Mouse (Mus musculus) heart, embryonic 16.5 days (tissue): ENCODE data around the gene Eif5. TPM values are rescaled to one million over a fixed set of nuclear protein-coding genes. Genes with fewer than 3 reads are reported as not detected.
"Not testable (repeated sequence)": the region's sequence is repeated elsewhere in the genome, so short reads cannot be mapped to it uniquely, and the experiment has no call there.

Experiments used
- ATAC-seq: fragments of 200-750 bp; cut with Nextera tagmentation; replicated peaks from 2 replicates; pipeline ENCODE4 v1.8.0; 2017; ENCODE audit warnings: moderate number of reproducible peaks; ENCODE audit not compliant: insufficient read depth, low FRiP score; ENCODE audit errors: extremely low read depth
- H3K27ac ChIP-seq: fragments of 300-500 bp; sonication (generic); 2 replicates; pipeline ENCODE4 v1.5.1; 2014; ENCODE audit warnings: mild to moderate bottlenecking, low read length, control low read depth, moderate library complexity
- H3K27me3 ChIP-seq: fragments of 300-500 bp; sonication (generic); 2 replicates; pipeline ENCODE4 v1.6.1; 2014; ENCODE audit warnings: low read length, mixed read lengths; ENCODE audit not compliant: control insufficient read depth, insufficient read depth
- H3K36me3 ChIP-seq: fragments of 300-500 bp; sonication (generic); 2 replicates; pipeline ENCODE4 v1.6.1; 2014; ENCODE audit not compliant: control insufficient read depth, insufficient read depth
- H3K4me1 ChIP-seq: fragments of 300-500 bp; sonication (generic); 2 replicates; pipeline ENCODE4 v1.6.1; 2014; ENCODE audit warnings: low read length, mixed read lengths; ENCODE audit not compliant: control insufficient read depth, insufficient read depth
- H3K4me2 ChIP-seq: fragments of 300-500 bp; sonication (generic); 2 replicates; pipeline ENCODE4 v1.6.1; 2014; ENCODE audit warnings: low read depth, mild to moderate bottlenecking, control low read depth, low read length
- H3K4me3 ChIP-seq: fragments of 300-500 bp; sonication (generic); 2 replicates; pipeline ENCODE4 v1.5.1; 2014; ENCODE audit warnings: mild to moderate bottlenecking, control low read depth, low read length
- H3K9ac ChIP-seq: fragments of 300-500 bp; sonication (generic); 2 replicates; pipeline ENCODE4 v1.6.1; 2014; ENCODE audit warnings: low read length, control low read depth
- H3K9me3 ChIP-seq: fragments of 300-500 bp; sonication (generic); replicated peaks from 2 replicates; pipeline ENCODE4 v1.6.1; 2016; ENCODE audit warnings: low read length; ENCODE audit not compliant: control insufficient read depth
- WGBS: fragments of 180-500 bp; shearing (Covaris S2); extraction: QIAGEN DNeasy Blood & Tissue Kit; methylation state at CpG from one replicate; pipeline ENCODE4 v1.1.7; 2014; 5-methylcytosine and 5-hydroxymethylcytosine counted together
- polyA plus RNA-seq: library from polyadenylated mRNA; unstranded; fragments of >200 nt; fragmentation: Nextera tagmentation; extraction: Ambion mirVana; gene quantifications from 2 replicates; pipeline ENCODE4 v1.2.1, GENCODE M21; 2015

Eif5 gene
- polyA plus RNA-seq, 1 experiment from 2014 or later: 390 TPM

DNA sequence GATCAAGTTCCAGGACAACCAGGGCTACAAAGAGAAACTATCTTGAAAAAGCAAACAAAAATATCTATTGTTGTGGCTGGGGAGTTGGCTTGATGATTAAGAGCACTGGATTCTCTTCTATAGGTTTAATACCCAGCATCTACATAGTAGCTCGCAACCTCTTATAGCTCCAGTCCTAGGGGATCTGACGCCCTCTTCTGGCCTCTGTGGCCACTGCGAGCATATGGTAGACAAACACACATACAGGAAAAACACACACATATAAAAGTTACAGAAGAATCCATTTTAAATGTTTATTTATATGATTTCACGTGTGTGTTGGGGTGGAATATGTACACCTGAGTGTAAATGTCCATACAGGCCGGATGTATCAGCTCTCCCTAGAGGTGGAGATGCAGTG, 30.8 kb upstream of the Eif5 start:
- ATAC-seq: no peak
- Histone ChIP-seq H3K27ac (no peak overlapping the region), H3K27me3 (no peaks in the 10 kb centered on the region), H3K4me3 (no peak overlapping the region), H3K4me2 (no peak overlapping the region), H3K9me3 (no peaks in the 10 kb centered on the region; the same call in 1 of the 2 replicates), H3K4me1 (no peaks in the 10 kb centered on the region), H3K36me3 (no peaks in the 10 kb centered on the region), H3K9ac (no peak overlapping the region)
- WGBS: 60% methylated on average over 5 of the region's 5 CpGs

DNA sequence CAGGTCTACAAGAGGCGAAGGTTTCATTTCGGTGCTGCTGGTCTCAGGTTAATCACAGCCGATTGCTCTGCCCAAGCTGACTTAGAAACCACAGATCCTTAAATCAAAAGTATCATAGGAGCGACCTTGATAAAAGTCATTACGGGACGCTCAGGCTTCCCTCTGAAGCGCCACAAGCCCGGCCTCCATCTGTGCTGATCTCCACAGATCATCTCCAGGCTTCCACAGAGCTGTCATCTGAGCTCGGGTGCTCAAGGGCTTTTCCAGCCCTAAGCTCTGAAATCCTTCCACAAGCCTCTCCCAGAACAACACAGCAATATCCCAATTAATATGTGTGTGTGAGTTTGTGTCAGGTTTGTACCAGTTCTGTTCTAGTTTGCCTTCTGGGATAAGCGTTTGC, 29.9 kb upstream of the Eif5 start:
- no peak overlapping the region for H3K4me2 ChIP-seq
- H3K36me3 ChIP-seq: no peaks in the 10 kb centered on the region
- 86% methylated on average over 10 of the region's 10 CpGs for WGBS
- no peak overlapping the region for H3K4me3 ChIP-seq
- no peak overlapping the region for H3K9ac ChIP-seq
- H3K4me1 ChIP-seq: no peaks in the 10 kb centered on the region
- no peaks in the 10 kb centered on the region for H3K27me3 ChIP-seq
- no peak for ATAC-seq
- H3K9me3 ChIP-seq: no peaks in the 10 kb centered on the region
- H3K27ac ChIP-seq: no peak overlapping the region

DNA sequence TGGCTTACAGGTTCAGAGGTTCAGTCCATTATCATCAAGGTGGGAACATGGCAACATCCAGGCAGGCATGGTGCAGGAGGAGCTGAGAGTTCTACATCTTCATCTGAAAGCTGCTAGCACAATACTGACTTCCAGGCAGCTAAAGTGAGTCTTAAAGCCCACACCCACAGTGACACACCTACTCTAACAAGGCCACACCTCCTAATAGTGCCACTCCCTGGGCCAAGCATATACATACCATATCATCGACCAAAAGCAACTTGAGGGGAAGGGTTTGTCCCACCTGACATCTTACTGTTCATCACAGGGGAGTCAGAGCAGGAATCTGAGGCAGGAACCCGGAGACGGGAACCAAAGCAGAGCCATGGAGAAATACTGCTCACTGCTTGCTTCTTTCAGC, 29.4 kb upstream of the Eif5 start:
- WGBS: 76% methylated on average over 3 of the region's 3 CpGs

DNA sequence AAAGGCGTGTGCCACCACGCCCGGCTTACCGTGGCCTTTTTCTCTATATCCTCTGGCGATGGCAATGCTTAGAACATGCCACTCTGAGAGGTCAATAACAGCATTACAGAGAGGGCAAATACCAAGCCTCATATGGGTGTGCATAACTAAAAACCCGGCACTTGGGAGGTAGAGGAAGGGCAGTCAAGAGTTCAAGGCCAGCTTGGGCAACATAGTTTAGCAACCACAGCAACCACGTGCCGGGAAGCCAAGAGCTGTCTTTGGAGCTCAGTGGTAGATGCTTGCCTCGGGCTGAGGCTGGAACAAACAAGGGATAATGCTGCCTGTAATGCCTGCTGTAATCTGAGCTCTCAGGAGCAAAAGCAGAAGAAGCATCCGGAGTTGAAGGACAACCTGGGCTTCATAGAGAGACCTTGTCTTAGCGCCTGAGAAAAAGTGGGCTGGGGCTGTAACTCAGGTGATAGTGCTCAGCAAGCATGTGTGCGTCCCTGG, 25.2 kb upstream of the Eif5 start:
- no peak overlapping the region for H3K9ac ChIP-seq
- WGBS: 86% methylated on average over 12 of the region's 12 CpGs
- H3K4me3 ChIP-seq: no peak overlapping the region
- no peak for ATAC-seq
- H3K27ac ChIP-seq: no peak overlapping the region
- H3K4me1 ChIP-seq: peaks cover 8% of the 10 kb centered on the region
- H3K9me3 ChIP-seq: no peaks in the 10 kb centered on the region
- no peaks in the 10 kb centered on the region for H3K36me3 ChIP-seq
- no peaks in the 10 kb centered on the region for H3K27me3 ChIP-seq
- no peak overlapping the region for H3K4me2 ChIP-seq

More for the DNA sequence above, 29.4 kb upstream of the Eif5 start:
- H3K4me3 ChIP-seq, H3K36me3 ChIP-seq, H3K27ac ChIP-seq, ATAC-seq, H3K4me1 ChIP-seq, H3K4me2 ChIP-seq, H3K27me3 ChIP-seq, H3K9ac ChIP-seq, H3K9me3 ChIP-seq: not testable (repeated sequence)

DNA sequence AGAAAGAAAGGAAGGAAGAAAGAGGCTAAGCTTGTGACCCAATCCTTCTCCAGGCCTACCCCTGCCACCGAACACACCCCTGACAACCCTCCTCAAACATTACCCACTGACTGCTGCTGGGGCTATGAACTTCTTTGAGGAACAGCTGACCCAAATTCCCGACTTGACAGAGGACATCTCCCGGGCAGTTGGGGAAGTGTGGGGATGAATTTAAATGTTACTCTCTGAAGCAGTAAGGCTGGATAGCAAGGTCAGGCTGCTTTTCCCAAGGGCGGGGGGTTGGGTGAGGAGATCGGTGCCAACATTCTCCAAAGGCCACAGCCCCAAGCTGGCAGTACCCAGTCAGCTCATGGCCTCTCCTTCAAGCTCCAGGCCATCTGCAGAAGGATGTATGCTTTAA, 24.1 kb upstream of the Eif5 start:
- Histone ChIP-seq H3K4me1 (peaks cover 8% of the 10 kb centered on the region), H3K9me3 (no peaks in the 10 kb centered on the region), H3K9ac (no peak overlapping the region), H3K36me3 (no peaks in the 10 kb centered on the region), H3K27me3 (no peaks in the 10 kb centered on the region), H3K27ac (no peak overlapping the region), H3K4me3 (no peak overlapping the region), H3K4me2 (no peak overlapping the region)
- WGBS: 62% methylated on average over 5 of the region's 5 CpGs
- ATAC-seq: peak; percentile 21; the same call in 1 of the 2 replicates

DNA sequence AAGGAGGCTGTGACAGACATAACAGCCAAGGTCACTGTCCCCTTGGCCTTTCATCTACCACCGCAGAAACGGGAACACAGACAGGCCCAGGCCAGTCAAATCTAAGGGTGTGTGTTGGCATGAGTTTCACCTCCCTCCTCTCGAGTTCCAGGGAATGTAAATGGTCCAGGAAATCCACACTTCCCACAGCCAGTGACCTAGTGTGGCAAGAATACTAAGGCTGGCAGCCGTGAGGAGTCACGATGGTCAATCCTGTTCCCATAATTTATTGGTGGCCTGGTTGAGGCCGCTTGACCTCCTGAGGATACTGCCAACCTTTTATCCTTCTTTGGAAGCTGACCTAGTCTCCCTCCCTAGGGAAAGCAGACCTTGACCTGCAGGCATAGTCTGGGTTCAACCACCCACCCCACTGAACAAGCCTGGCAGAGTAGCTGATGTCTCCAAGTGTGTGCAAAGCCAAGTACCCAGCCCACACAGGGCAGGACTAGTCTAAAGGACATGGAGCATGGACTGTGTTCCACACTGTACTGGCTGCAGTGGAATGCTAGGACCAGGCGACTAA, 23.5 kb upstream of the Eif5 start:
- Histone ChIP-seq H3K4me1 (peaks cover 8% of the 10 kb centered on the region), H3K27me3 (no peaks in the 10 kb centered on the region), H3K9me3 (no peaks in the 10 kb centered on the region), H3K27ac (no peak overlapping the region), H3K36me3 (no peaks in the 10 kb centered on the region), H3K9ac (0 out of 2 replicates have a peak overlapping the region, but pooled peaks have one; percentile 22), H3K4me2 (0 out of 2 replicates have a peak overlapping the region, but pooled peaks have one; percentile 1), H3K4me3 (no peak overlapping the region)
- no peak for ATAC-seq
- 62% methylated on average over 7 of the region's 7 CpGs for WGBS

DNA sequence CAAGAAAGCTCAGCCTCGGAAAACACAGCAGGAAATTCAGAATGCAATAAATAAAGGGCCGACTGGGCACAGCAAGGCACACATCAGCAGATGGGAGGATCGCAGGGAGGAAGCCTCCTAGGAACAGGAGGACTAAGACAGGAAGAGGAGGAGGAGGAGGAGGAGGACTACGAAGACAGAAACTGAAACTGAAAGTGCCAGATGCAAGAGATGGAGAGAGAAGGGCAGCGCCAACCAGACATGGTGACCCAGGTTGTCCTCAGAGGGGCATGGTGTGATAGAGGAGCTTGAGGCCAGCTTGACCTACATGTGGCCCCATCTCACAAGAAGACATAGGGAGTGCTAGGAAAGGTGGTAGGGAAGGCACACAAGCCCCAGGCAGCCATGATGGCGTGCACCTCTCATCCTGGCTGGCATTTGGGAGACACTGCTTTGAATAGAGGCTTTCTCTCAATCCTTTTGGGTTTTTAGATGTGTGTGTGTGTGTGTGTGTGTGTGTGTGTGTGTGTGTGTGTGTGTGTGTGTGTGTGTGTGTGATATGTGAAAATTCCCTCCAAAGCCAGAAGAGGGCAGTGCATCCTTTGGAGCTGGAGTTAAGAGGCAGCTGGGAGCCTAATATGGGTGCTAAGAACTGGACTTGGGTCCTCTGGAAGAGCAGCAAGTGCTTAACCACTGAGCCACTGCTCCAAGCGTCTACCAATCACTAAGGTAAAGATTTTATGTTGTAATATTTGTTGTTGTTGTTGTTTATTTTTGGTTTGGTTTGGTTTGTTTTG, 22.8 kb upstream of the Eif5 start:
- H3K4me3 ChIP-seq: no peak overlapping the region
- no peak for ATAC-seq
- WGBS: 82% methylated on average over 7 of the region's 7 CpGs
- H3K9ac ChIP-seq: no peak overlapping the region
- H3K36me3 ChIP-seq: no peaks in the 10 kb centered on the region
- peak overlapping the region; percentile 1; the same call in 1 of the 2 replicates for H3K4me2 ChIP-seq
- no peaks in the 10 kb centered on the region for H3K27me3 ChIP-seq
- no peak overlapping the region for H3K27ac ChIP-seq
- H3K4me1 ChIP-seq: peaks cover 8% of the 10 kb centered on the region
- no peaks in the 10 kb centered on the region for H3K9me3 ChIP-seq

DNA sequence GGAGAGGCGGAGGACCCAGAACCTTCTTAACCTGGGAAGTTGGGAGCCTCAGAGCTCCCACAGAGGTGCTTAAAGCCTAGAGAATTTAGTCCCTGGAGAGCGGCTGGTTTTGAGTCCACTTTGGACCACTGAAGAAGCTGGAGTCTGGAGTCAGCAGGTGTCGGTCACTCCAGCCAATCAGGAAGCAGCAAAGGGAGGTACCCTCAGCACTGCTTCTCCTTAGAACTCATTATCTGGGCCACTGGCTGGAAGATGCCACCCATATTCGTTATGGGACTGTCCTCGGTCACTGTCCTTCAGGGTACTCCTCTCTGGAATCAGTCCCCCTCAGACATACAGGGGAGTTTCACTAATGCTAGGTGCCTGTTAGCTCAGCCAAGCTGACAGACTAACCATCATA, 21.9 kb upstream of the Eif5 start:
- Histone ChIP-seq H3K9me3 (no peaks in the 10 kb centered on the region), H3K36me3 (no peaks in the 10 kb centered on the region), H3K4me1 (peaks cover 8% of the 10 kb centered on the region), H3K4me2 (no peak overlapping the region), H3K27ac (no peak overlapping the region), H3K27me3 (no peaks in the 10 kb centered on the region), H3K9ac (no peak overlapping the region), H3K4me3 (no peak overlapping the region)
- 91% methylated on average over 5 of the region's 5 CpGs for WGBS
- no peak for ATAC-seq

DNA sequence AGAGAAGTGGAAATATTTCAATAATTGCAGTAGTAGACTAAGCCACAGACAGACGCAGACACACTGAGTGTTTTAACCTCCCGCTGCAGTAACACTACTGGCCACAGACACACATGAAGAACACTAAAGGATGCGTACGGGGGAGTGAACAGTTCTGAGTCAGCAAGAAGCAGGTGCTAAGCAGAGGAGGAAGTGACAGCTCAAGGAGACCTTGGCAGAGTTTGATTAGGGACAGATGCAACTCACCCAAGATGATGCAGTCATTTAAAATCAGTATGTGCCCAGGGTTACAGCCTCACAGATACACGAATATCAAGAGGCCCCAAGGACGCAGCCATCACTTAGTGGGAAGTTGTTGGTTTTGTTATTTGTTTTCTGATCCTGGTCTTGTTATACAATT, 21.0 kb upstream of the Eif5 start:
- no peaks in the 10 kb centered on the region for H3K27me3 ChIP-seq
- no peaks in the 10 kb centered on the region for H3K36me3 ChIP-seq
- no peaks in the 10 kb centered on the region for H3K9me3 ChIP-seq
- no peak overlapping the region for H3K4me2 ChIP-seq
- H3K4me1 ChIP-seq: peaks cover 8% of the 10 kb centered on the region
- no peak for ATAC-seq
- H3K27ac ChIP-seq: no peak overlapping the region
- H3K9ac ChIP-seq: no peak overlapping the region
- H3K4me3 ChIP-seq: no peak overlapping the region
- WGBS: 81% methylated on average over 6 of the region's 6 CpGs
